ENCODE assay signal across 27 mouse cellular contexts in genomic region chr17:44016314-44016713, GRCm38 (mm10).
"Had no signal": no experiment of that assay in that cellular context is flagged by ENCODE, and none has a peak within 500 bp of the region (broad histone marks: within the 10 kb centered on the region; RNA-seq: fewer than 3 reads in every experiment).

No protein-coding gene starts in this region.

- DNase-seq: left cerebral cortex, postnatal 4 days; liver; liver, embryonic 13.5 days; liver, postnatal 0 days; lung, adult 18-20 months; lung, adult 2 months; lung, embryonic 14.5 days; lung, postnatal 10 days; lung, postnatal 14 days; lung, postnatal 36 days; lung, postnatal 4 days; midbrain, embryonic 14.5 days had no signal

- H3K27ac ChIP-seq: limb, embryonic 10.5 days; limb, embryonic 12.5 days; limb, embryonic 13.5 days; limb, embryonic 15.5 days; liver, embryonic 12.5 days; liver, embryonic 13.5 days; liver, embryonic 14.5 days; liver, embryonic 15.5 days; lung, embryonic 15.5 days; macrophage; midbrain, embryonic 10.5 days; midbrain, embryonic 12.5 days; midbrain, embryonic 13.5 days; midbrain, embryonic 15.5 days had no signal

- H3K4me1 ChIP-seq: limb, embryonic 10.5 days; limb, embryonic 12.5 days; limb, embryonic 13.5 days; limb, embryonic 15.5 days; liver, embryonic 12.5 days; liver, embryonic 13.5 days; liver, embryonic 15.5 days; lung, embryonic 15.5 days; megakaryocyte, embryonic 14.5 days; midbrain, embryonic 10.5 days; midbrain, embryonic 12.5 days; midbrain, embryonic 13.5 days; midbrain, embryonic 15.5 days had no signal

- H3K4me3 ChIP-seq: limb, embryonic 10.5 days; limb, embryonic 12.5 days; limb, embryonic 13.5 days; limb, embryonic 15.5 days; liver, embryonic 12.5 days; liver, embryonic 13.5 days; liver, embryonic 15.5 days; lung, embryonic 15.5 days; megakaryocyte, embryonic 14.5 days; midbrain, embryonic 10.5 days; midbrain, embryonic 12.5 days; midbrain, embryonic 13.5 days; midbrain, embryonic 15.5 days; myocyte had no signal
